Mouse (Mus musculus) lung, embryonic 16.5 days (tissue): ENCODE measurements at regions not wholly inside any gene's neighbourhood (a gene's known extent, or its start where the extent isn't known, plus 50 kb on each side); places are given as distances from the start of the nearest gene placed in this dataset.

Experiments
- ATAC-seq: fragments of 200-750 bp; cut with Nextera tagmentation; 2 replicates; pipeline ENCODE4 v1.8.0; 2017; ENCODE audit warnings: low read depth, mild to moderate bottlenecking, moderate library complexity
- H3K27ac ChIP-seq: fragments of 300-500 bp; sonication (generic); 2 replicates; pipeline ENCODE4 v1.5.1; 2014; ENCODE audit warnings: mild to moderate bottlenecking, control low read depth, low read length
- H3K27me3 ChIP-seq: fragments of 300-500 bp; sonication (generic); 2 replicates; pipeline ENCODE4 v1.6.1; 2014; ENCODE audit warnings: low read depth, low read length, mixed read lengths; ENCODE audit not compliant: control insufficient read depth, insufficient read depth
- H3K36me3 ChIP-seq: fragments of 300-500 bp; sonication (generic); 2 replicates; pipeline ENCODE4 v1.6.1; 2014; ENCODE audit warnings: low read length; ENCODE audit not compliant: control insufficient read depth, insufficient read depth
- H3K4me1 ChIP-seq: fragments of 300-500 bp; sonication (generic); replicated peaks from 2 replicates; pipeline ENCODE4 v1.6.1; 2014; ENCODE audit warnings: low read length, mixed read lengths; ENCODE audit not compliant: control insufficient read depth, insufficient read depth
- H3K4me2 ChIP-seq: fragments of 300-500 bp; sonication (generic); 2 replicates; pipeline ENCODE4 v1.6.1; 2014; ENCODE audit warnings: low read depth, low read length, control low read depth
- H3K4me3 ChIP-seq: fragments of 300-500 bp; sonication (generic); 2 replicates; pipeline ENCODE4 v1.5.1; 2014; ENCODE audit warnings: mild to moderate bottlenecking, low read length, control low read depth
- H3K9ac ChIP-seq: fragments of 300-500 bp; sonication (generic); 2 replicates; pipeline ENCODE4 v1.6.1; 2014; ENCODE audit warnings: low read length, control low read depth
- H3K9me3 ChIP-seq: fragments of 300-500 bp; sonication (generic); 2 replicates; pipeline ENCODE4 v1.6.1; 2016; ENCODE audit warnings: low read length; ENCODE audit not compliant: control insufficient read depth
- WGBS: fragments of 180-500 bp; shearing (Covaris S2); extraction: QIAGEN DNeasy Blood & Tissue Kit; methylation state at CpG from one replicate; pipeline ENCODE4 v1.1.7; 2014; 5-methylcytosine and 5-hydroxymethylcytosine counted together

GRCm38 (mm10) chr8:24335709-24336108, 389.9 kb downstream of the Adam3 start:
- H3K4me2 ChIP-seq, result no peak overlapping the region
- H3K4me1 ChIP-seq, result no peaks in the 10 kb centered on the region
- no peak overlapping the region for H3K9ac ChIP-seq
- no peak for ATAC-seq
- WGBS, result 51% methylated on average over 5 of the region's 5 CpGs
- no peaks in the 10 kb centered on the region for H3K27me3 ChIP-seq
- H3K4me3 ChIP-seq, result no peak overlapping the region
- H3K27ac ChIP-seq, result no peak overlapping the region
- H3K9me3 ChIP-seq, result no peaks in the 10 kb centered on the region
- no peaks in the 10 kb centered on the region for H3K36me3 ChIP-seq

DNA sequence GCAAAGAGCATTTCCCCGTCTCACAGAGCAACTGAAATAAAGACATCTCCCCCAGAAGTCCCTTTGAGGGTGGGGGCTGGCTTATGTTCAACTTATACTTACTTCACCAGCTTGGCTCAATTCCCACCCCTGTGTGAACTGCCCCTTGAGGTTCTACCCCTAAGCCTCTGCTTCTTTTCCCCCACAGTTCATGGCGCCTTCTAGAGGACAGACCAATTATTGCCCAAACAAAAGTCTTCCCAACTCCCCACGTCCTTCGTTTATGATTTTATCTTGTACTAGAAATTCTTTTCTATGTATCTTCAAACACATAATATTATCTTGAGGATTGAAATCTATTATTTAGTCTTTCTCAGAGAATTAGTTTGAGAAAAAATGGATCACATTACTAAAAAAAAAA, 391.9 kb downstream of the Adam3 start:
- WGBS, result 62% methylated on average over 4 of the region's 4 CpGs
- Histone ChIP-seq H3K36me3 (no peaks in the 10 kb centered on the region), H3K4me2 (no peak overlapping the region), H3K9me3 (no peaks in the 10 kb centered on the region), H3K9ac (no peak overlapping the region), H3K4me3 (no peak overlapping the region), H3K27ac (no peak overlapping the region), H3K4me1 (no peaks in the 10 kb centered on the region), H3K27me3 (no peaks in the 10 kb centered on the region)
- no peak for ATAC-seq

DNA sequence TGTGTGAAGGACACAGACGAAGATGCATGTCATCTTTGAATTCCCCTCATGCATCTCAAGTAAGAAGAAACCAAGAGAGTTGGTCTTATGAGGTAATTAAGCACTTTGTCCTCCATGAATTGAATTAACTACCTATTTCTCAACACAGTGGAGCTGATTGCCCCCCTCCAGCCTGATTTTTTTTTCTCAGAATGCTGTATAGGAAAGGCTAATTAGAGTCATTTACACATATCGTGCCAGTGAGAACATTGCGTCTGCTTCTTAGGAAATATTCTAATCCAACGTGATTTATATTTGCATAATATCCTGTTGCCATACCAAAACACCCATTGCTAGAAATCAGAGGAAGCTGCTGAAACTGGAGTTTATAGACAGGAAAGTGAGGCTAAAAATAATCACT, 414.8 kb downstream of the Adam3 start:
- Histone ChIP-seq H3K9me3 (no peaks in the 10 kb centered on the region), H3K4me1 (no peaks in the 10 kb centered on the region), H3K27ac (no peak overlapping the region), H3K36me3 (no peaks in the 10 kb centered on the region), H3K27me3 (no peaks in the 10 kb centered on the region), H3K4me3 (no peak overlapping the region), H3K4me2 (no peak overlapping the region), H3K9ac (no peak overlapping the region)
- 67% methylated on average over 4 of the region's 4 CpGs for WGBS
- no peak for ATAC-seq

- WGBS, result 26% methylated on average over 1 of the region's 1 CpGs
- H3K36me3 ChIP-seq, result no peaks in the 10 kb centered on the region
- H3K27ac ChIP-seq, result no peak overlapping the region
Measured at GRCm38 (mm10) chr8:24294565-24294964, 431.1 kb downstream of the Adam3 start.

DNA sequence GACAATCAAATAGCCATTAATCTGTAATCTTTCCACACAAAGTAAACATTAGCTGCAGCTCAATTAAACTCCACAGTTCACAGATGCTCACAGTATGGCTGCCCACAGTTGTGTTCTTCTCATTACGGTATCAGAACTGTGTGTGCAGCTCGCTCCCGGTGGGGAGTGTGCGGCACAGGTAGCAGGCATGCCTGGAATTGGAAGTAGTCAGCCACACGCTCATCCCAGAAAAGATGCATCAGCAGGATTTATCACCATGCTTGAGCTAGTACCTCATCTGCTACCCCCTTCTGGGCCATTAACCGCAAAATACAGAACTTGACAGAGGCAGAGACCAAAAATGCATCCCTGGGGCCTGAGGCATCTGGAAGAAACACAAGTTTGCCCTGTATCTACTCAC, 437.8 kb downstream of the Adam3 start:
- no peaks in the 10 kb centered on the region for H3K36me3 ChIP-seq
- no peak for ATAC-seq
- WGBS, result 85% methylated on average over 6 of the region's 6 CpGs

More at GRCm38 (mm10) chr8:24294565-24294964, 431.1 kb downstream of the Adam3 start:
- H3K4me2 ChIP-seq, result no peak overlapping the region
- no peak overlapping the region for H3K4me3 ChIP-seq
- peak; percentile 76 for ATAC-seq
- no peaks in the 10 kb centered on the region for H3K27me3 ChIP-seq
- no peak overlapping the region for H3K9ac ChIP-seq
- no peaks in the 10 kb centered on the region for H3K4me1 ChIP-seq
- H3K9me3 ChIP-seq, result no peaks in the 10 kb centered on the region

GRCm38 (mm10) chr8:24284966-24285365, 440.7 kb downstream of the Adam3 start:
- H3K4me1 ChIP-seq, result 0 out of 2 replicates have a peak, but pooled peaks cover 2% of the 10 kb centered on the region
- no peaks in the 10 kb centered on the region for H3K36me3 ChIP-seq
- H3K4me3 ChIP-seq, result no peak overlapping the region
- H3K9ac ChIP-seq, result no peak overlapping the region
- WGBS, result 67% methylated on average over 2 of the region's 2 CpGs
- H3K9me3 ChIP-seq, result peaks cover 5% of the 10 kb centered on the region
- no peaks in the 10 kb centered on the region for H3K27me3 ChIP-seq
- H3K4me2 ChIP-seq, result no peak overlapping the region
- ATAC-seq, result 0 out of 2 replicates have a peak, but pooled peaks have one; percentile 41
- no peak overlapping the region for H3K27ac ChIP-seq

More for the DNA sequence above, 437.8 kb downstream of the Adam3 start:
- Histone ChIP-seq H3K27me3 (no peaks in the 10 kb centered on the region), H3K9ac (no peak overlapping the region), H3K4me3 (no peak overlapping the region), H3K4me2 (no peak overlapping the region), H3K27ac (no peak overlapping the region), H3K9me3 (peaks cover 5% of the 10 kb centered on the region), H3K4me1 (0 out of 2 replicates have a peak, but pooled peaks cover 2% of the 10 kb centered on the region)

DNA sequence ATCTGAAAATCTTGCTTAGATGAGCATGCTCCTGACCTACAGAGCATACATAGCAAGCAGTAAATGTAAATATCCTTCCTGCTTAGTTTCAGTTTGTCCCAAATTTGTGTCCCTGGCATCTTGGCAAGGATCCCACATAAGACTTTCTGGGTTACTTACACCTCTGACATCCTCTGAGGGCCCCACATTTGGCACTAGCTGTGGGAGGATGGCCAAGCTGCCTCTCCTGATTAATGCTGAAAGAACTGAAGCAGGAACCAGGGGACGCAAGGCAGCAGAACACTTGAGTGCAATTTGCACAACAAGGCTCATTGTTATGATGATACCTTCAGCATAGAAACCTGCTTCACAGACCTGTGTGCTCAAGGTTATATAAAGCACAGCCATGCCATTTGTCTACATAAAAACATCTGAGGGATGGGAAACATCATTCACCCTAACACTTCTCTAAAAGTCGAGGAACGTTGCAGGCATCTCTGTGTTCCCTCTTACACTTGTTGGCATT, 441.7 kb downstream of the Adam3 start:
- no peaks in the 10 kb centered on the region for H3K27me3 ChIP-seq
- 58% methylated on average over 3 of the region's 3 CpGs for WGBS
- no peak overlapping the region for H3K4me2 ChIP-seq
- peaks cover 5% of the 10 kb centered on the region for H3K9me3 ChIP-seq
- no peak overlapping the region for H3K27ac ChIP-seq
- 0 out of 2 replicates have a peak, but pooled peaks cover 2% of the 10 kb centered on the region for H3K4me1 ChIP-seq
- no peak overlapping the region for H3K4me3 ChIP-seq
- H3K36me3 ChIP-seq, result no peaks in the 10 kb centered on the region
- ATAC-seq, result no peak
- no peak overlapping the region for H3K9ac ChIP-seq

DNA sequence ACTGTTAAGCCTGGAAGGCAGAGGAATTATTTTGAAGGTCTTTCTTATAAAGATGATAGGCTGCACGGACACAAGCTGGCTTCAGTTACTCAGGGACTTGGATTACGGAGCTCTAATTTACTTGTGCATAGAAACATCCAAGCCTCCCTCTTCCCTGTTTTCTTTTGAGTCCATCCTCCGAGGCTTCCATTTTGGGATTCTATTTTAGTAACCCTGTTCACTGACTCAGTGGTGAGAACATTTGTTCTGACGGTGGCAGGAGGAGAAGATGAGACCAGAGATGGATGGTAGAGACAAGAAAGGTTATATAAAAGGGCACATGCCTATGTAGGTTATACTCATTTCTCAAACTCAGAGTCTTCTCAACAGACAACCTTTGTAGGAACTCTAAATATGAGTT, 445.4 kb downstream of the Adam3 start:
- no peak for ATAC-seq

DNA sequence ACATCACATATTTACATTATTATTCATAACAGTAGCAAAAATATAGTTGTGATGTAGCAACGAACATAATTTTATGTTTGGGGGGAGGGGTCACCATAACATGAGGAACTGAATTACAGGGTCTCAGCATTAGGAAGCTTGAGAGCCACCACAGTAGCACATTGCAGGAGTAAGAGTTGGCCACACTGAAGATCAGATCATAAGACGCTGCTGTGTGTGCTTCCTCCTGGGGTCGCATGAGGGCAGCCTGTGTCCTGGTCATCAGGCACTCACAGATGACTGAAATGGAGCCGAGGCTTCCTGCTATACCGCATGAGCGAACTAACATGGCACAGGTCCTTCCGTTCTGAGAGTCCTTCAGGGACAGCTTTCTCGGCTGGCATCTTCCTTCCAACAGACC, 447.3 kb downstream of the Adam3 start:
- Histone ChIP-seq H3K4me1 (no peaks in the 10 kb centered on the region), H3K27me3 (no peaks in the 10 kb centered on the region), H3K36me3 (no peaks in the 10 kb centered on the region), H3K9ac (no peak overlapping the region), H3K4me2 (no peak overlapping the region), H3K9me3 (no peaks in the 10 kb centered on the region), H3K27ac (no peak overlapping the region), H3K4me3 (no peak overlapping the region)
- no peak for ATAC-seq
- 73% methylated on average over 8 of the region's 8 CpGs for WGBS

More for the DNA sequence above, 445.4 kb downstream of the Adam3 start:
- no peaks in the 10 kb centered on the region for H3K36me3 ChIP-seq
- no peaks in the 10 kb centered on the region for H3K9me3 ChIP-seq
- H3K4me1 ChIP-seq, result 0 out of 2 replicates have a peak, but pooled peaks cover 2% of the 10 kb centered on the region
- no peak overlapping the region for H3K4me3 ChIP-seq
- no peak overlapping the region for H3K4me2 ChIP-seq
- 85% methylated on average over 4 of the region's 4 CpGs for WGBS
- H3K9ac ChIP-seq, result no peak overlapping the region
- no peak overlapping the region for H3K27ac ChIP-seq
- H3K27me3 ChIP-seq, result no peaks in the 10 kb centered on the region

GRCm38 (mm10) chr8:24261359-24261758, 464.3 kb downstream of the Adam3 start:
- no peak overlapping the region for H3K4me2 ChIP-seq
- H3K9ac ChIP-seq, result no peak overlapping the region
- H3K27ac ChIP-seq, result no peak overlapping the region
- no peak for ATAC-seq
- H3K27me3 ChIP-seq, result no peaks in the 10 kb centered on the region
- no peak overlapping the region for H3K4me3 ChIP-seq
- H3K36me3 ChIP-seq, result no peaks in the 10 kb centered on the region
- no peaks in the 10 kb centered on the region for H3K9me3 ChIP-seq
- no peaks in the 10 kb centered on the region for H3K4me1 ChIP-seq
